Mouse (Mus musculus) hindbrain, embryonic 11.5 days (tissue): ENCODE data around the gene Celf2. TPM values are rescaled to one million over a fixed set of nuclear protein-coding genes. Genes with fewer than 3 reads are reported as not detected.

Experiments
- ATAC-seq: fragments of 200-750 bp; cut with Nextera tagmentation; 2 replicates; pipeline ENCODE4 v1.8.0; 2017; ENCODE audit warnings: mild to moderate bottlenecking, moderate TSS enrichment, moderate library complexity; ENCODE audit not compliant: low FRiP score
- DNase-seq: peaks from one replicate; pipeline ENCODE4 v3.0.0-alpha.2; 2015; ENCODE audit warnings: low spot score
- H3K27ac ChIP-seq: fragments of 300-500 bp; sonication (generic); 2 replicates; pipeline ENCODE4 v1.5.1; 2014; ENCODE audit warnings: mild to moderate bottlenecking, low read depth, low read length
- H3K27me3 ChIP-seq: fragments of 300-500 bp; sonication (generic); 2 replicates; pipeline ENCODE4 v1.6.1; 2014; ENCODE audit warnings: mild to moderate bottlenecking, low read length, moderate library complexity, mixed read lengths; ENCODE audit not compliant: control insufficient read depth, insufficient read depth
- H3K36me3 ChIP-seq: fragments of 300-500 bp; sonication (generic); 2 replicates; pipeline ENCODE4 v1.6.1; 2014; ENCODE audit warnings: mild to moderate bottlenecking, low read length, moderate library complexity, mixed read lengths; ENCODE audit not compliant: control insufficient read depth, insufficient read depth
- H3K4me1 ChIP-seq: fragments of 300-500 bp; sonication (generic); replicated peaks from 2 replicates; pipeline ENCODE4 v1.6.1; 2014; ENCODE audit warnings: low read length, mixed read lengths; ENCODE audit not compliant: control insufficient read depth, insufficient read depth
- H3K4me2 ChIP-seq: fragments of 300-500 bp; sonication (generic); replicated peaks from 2 replicates; pipeline ENCODE4 v1.6.1; 2014; ENCODE audit warnings: mild to moderate bottlenecking, low read depth, low read length
- H3K4me3 ChIP-seq: fragments of 300-500 bp; sonication (generic); 2 replicates; pipeline ENCODE4 v1.5.1; 2014; ENCODE audit warnings: low read depth, low read length
- H3K9ac ChIP-seq: fragments of 300-500 bp; sonication (generic); 2 replicates; pipeline ENCODE4 v1.6.1; 2014; ENCODE audit warnings: low read depth, low read length
- H3K9me3 ChIP-seq: fragments of 300-500 bp; sonication (generic); 2 replicates; pipeline ENCODE4 v1.6.1; 2016; ENCODE audit warnings: low read length; ENCODE audit not compliant: control insufficient read depth
- WGBS: fragments of 180-500 bp; shearing (Covaris S2); extraction: QIAGEN DNeasy Blood & Tissue Kit; methylation state at CpG from one replicate; pipeline ENCODE4 v1.1.7; 2014; 5-methylcytosine and 5-hydroxymethylcytosine counted together
- polyA plus RNA-seq: library from polyadenylated mRNA; unstranded; fragments of >200 nt; fragmentation: Nextera tagmentation; extraction: Ambion mirVana; gene quantifications from 2 replicates; pipeline ENCODE4 v1.2.1, GENCODE M21; 2014

The Celf2 gene
- polyA plus RNA-seq, 1 experiment from 2014 or later: 82.4 TPM

DNA sequence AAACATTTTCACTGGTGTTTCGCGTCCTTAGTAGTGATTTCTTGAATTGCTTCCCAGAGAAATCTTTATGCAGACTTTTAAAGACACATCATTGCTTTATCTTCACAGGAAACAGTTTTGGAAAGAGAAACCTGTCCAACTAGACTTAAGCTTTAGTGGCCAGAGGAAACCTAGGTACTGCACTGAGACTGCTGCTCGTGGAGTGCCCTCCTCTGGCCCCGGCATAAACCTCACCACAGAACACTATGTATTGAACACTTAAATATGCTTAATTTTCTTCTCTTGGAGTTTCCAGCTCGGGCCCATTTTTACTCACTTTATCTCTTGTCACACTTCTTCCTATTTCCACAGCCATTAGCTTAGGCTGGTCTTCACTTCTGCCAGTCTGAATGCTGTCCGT lies 870.0 kb downstream of the Celf2 start:
- DNase-seq: no peak
- H3K36me3 ChIP-seq: no peaks in the 10 kb centered on the region
- H3K9me3 ChIP-seq: no peaks in the 10 kb centered on the region
- H3K9ac ChIP-seq: no peak overlapping the region
- H3K27ac ChIP-seq: no peak overlapping the region
- no peak overlapping the region for H3K4me3 ChIP-seq
- ATAC-seq: no peak
- no peak overlapping the region for H3K4me2 ChIP-seq
- no peaks in the 10 kb centered on the region for H3K27me3 ChIP-seq
- no peaks in the 10 kb centered on the region for H3K4me1 ChIP-seq
- 88% methylated on average over 6 of the region's 6 CpGs for WGBS

DNA sequence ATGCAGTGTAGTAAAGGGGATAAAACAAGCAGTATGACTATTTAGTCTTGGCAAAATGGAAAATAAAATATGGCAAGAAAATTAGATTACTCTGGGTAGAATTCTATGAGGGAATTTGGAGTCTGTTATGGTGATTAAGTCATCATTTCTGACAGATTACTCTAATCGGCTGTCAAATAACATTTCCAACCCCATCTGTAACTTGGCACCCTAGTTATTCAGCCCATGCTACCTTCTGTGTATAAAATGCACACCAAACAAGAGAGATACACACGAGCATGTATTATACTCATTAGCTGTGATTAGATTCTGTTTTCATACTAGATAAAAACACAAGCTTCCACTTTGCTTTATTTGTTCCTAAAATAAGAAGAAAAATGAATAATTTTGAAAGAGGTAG lies 872.2 kb downstream of the Celf2 start:
- no peak for DNase-seq
- H3K36me3 ChIP-seq: no peaks in the 10 kb centered on the region
- H3K9me3 ChIP-seq: no peaks in the 10 kb centered on the region
- no peak overlapping the region for H3K4me2 ChIP-seq
- H3K9ac ChIP-seq: no peak overlapping the region
- 82% methylated on average over 2 of the region's 2 CpGs for WGBS
- H3K4me3 ChIP-seq: no peak overlapping the region
- no peak overlapping the region for H3K27ac ChIP-seq
- no peaks in the 10 kb centered on the region for H3K4me1 ChIP-seq
- ATAC-seq: no peak
- no peaks in the 10 kb centered on the region for H3K27me3 ChIP-seq

GRCm38 (mm10) chr2:6634899-6635298 lies 874.5 kb downstream of the Celf2 start:
- Histone ChIP-seq H3K36me3 (no peaks in the 10 kb centered on the region), H3K4me3 (no peak overlapping the region), H3K4me2 (no peak overlapping the region), H3K27me3 (no peaks in the 10 kb centered on the region), H3K4me1 (no peaks in the 10 kb centered on the region), H3K9me3 (no peaks in the 10 kb centered on the region), H3K27ac (no peak overlapping the region), H3K9ac (no peak overlapping the region)
- 95% methylated on average over 6 of the region's 6 CpGs for WGBS
- DNase-seq (no peak), ATAC-seq (no peak)

- Histone ChIP-seq H3K27ac (no peak overlapping the region), H3K27me3 (no peaks in the 10 kb centered on the region), H3K4me3 (no peak overlapping the region), H3K9me3 (no peaks in the 10 kb centered on the region), H3K4me1 (no peaks in the 10 kb centered on the region), H3K4me2 (no peak overlapping the region), H3K9ac (no peak overlapping the region), H3K36me3 (no peaks in the 10 kb centered on the region)
- ATAC-seq: no peak
- DNase-seq: no peak
- WGBS: 96% methylated on average over 1 of the region's 1 CpGs
Observed at GRCm38 (mm10) chr2:6633115-6633514, 876.2 kb downstream of the Celf2 start.

- Histone ChIP-seq H3K9me3 (no peaks in the 10 kb centered on the region), H3K9ac (no peak overlapping the region), H3K4me1 (no peaks in the 10 kb centered on the region), H3K36me3 (no peaks in the 10 kb centered on the region), H3K27ac (no peak overlapping the region), H3K4me3 (no peak overlapping the region), H3K27me3 (no peaks in the 10 kb centered on the region), H3K4me2 (no peak overlapping the region)
- no peak for ATAC-seq
- no peak for DNase-seq
- WGBS: 64% methylated on average over 4 of the region's 4 CpGs
Observed at GRCm38 (mm10) chr2:6623802-6624201, 885.6 kb downstream of the Celf2 start.

DNA sequence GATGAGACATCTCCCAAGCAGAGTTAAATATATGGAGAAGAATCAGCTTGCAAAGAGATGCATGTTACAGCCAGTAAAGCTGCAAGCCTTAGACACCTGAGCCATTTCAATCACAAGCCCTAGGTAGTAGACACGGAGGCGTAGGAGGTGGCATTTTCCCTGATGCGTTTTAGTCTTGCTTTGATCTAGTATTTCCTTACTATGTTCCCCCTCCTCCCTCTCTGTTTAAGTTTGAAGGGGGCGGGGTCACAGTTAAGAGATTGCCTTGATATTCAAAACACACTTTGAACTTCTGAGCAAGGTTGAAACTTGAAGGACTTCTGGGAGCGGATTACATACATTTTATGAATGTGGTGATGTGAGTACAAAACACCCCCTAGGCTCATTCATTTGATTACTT lies 887.3 kb downstream of the Celf2 start:
- 87% methylated on average over 5 of the region's 5 CpGs for WGBS
- no peaks in the 10 kb centered on the region for H3K27me3 ChIP-seq
- ATAC-seq (no peak), DNase-seq (no peak)
- H3K9ac ChIP-seq: no peak overlapping the region
- H3K36me3 ChIP-seq: no peaks in the 10 kb centered on the region
- H3K4me2 ChIP-seq: no peak overlapping the region
- H3K9me3 ChIP-seq: no peaks in the 10 kb centered on the region
- no peaks in the 10 kb centered on the region for H3K4me1 ChIP-seq
- H3K4me3 ChIP-seq: no peak overlapping the region
- H3K27ac ChIP-seq: no peak overlapping the region

DNA sequence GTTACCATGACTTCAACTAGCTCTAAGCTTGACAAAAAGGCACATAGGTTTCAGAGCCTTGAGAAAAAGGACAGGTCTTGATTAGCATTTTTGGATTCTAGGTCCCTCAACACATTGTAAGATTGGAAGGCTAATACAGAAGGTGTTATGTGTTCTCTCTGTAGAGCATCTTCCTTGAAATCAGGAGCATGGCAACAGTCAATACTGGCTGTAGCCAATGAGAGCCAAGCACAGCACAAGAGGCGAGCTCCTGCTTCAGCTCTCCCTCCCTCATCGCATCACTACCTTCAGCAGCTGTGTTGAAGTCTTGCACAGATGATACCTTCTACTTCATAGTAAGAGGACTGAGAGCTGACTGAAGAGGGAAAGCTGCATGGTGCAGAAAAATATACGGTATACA lies 890.5 kb downstream of the Celf2 start:
- WGBS: 85% methylated on average over 3 of the region's 3 CpGs
- no peak for ATAC-seq

DNA sequence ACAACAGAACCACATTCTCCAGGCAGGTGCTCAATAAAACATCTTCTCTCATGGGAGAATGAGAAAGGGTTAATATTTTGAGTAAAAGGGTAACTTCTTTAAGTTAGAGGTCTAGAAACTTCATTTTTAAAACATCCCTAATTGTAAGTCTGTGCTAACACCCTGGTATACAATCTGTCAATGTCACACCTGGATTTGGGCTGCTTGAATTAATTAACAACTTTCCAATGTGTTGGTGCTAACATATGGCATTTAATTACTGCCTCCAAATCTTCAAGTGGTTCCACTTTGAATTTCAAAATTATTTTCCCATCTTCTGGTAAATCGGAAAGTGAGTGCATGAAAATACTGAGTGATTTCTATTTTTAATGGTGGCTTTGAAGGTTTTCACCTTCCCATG lies 890.9 kb downstream of the Celf2 start:
- no peak overlapping the region for H3K4me3 ChIP-seq
- no peaks in the 10 kb centered on the region for H3K27me3 ChIP-seq
- no peak for DNase-seq
- H3K36me3 ChIP-seq: no peaks in the 10 kb centered on the region
- ATAC-seq: no peak
- H3K4me2 ChIP-seq: no peak overlapping the region
- no peak overlapping the region for H3K9ac ChIP-seq
- H3K9me3 ChIP-seq: no peaks in the 10 kb centered on the region
- WGBS: 92% methylated on average over 1 of the region's 1 CpGs
- H3K27ac ChIP-seq: no peak overlapping the region
- no peaks in the 10 kb centered on the region for H3K4me1 ChIP-seq

More for the DNA sequence above, 890.5 kb downstream of the Celf2 start:
- no peaks in the 10 kb centered on the region for H3K27me3 ChIP-seq
- no peak overlapping the region for H3K4me2 ChIP-seq
- DNase-seq: no peak
- H3K9ac ChIP-seq: no peak overlapping the region
- H3K4me3 ChIP-seq: no peak overlapping the region
- H3K36me3 ChIP-seq: no peaks in the 10 kb centered on the region
- H3K9me3 ChIP-seq: no peaks in the 10 kb centered on the region
- H3K4me1 ChIP-seq: no peaks in the 10 kb centered on the region
- H3K27ac ChIP-seq: no peak overlapping the region

- H3K27ac ChIP-seq: no peak overlapping the region
- no peaks in the 10 kb centered on the region for H3K9me3 ChIP-seq
- no peak overlapping the region for H3K4me2 ChIP-seq
- DNase-seq: no peak
- no peaks in the 10 kb centered on the region for H3K36me3 ChIP-seq
- H3K4me1 ChIP-seq: no peaks in the 10 kb centered on the region
- no peak overlapping the region for H3K9ac ChIP-seq
- no peaks in the 10 kb centered on the region for H3K27me3 ChIP-seq
- ATAC-seq: no peak
- no peak overlapping the region for H3K4me3 ChIP-seq
- WGBS: 96% methylated on average over 2 of the region's 2 CpGs
Observed at GRCm38 (mm10) chr2:6604347-6604746, 905.0 kb downstream of the Celf2 start.
